Mouse (Mus musculus) CH12.LX (cell line): ENCODE measurements around the gene Rtn3.

Source experiments
- CTCF ChIP-seq, 2 experiments: IDR thresholded peaks in 1 of 2; conservative IDR thresholded peaks in 1 of 2; 2 replicates each; pipeline ENCODE4 v1.5.1; 2011 to 2012; ENCODE audit warnings: low read depth in 2 of 2, low read length in 2 of 2, improper control_type of control experiment in 1 of 2, inconsistent platforms in 1 of 2, mild to moderate bottlenecking in 1 of 2, moderate library complexity in 1 of 2
- HCFC1 ChIP-seq: IDR thresholded peaks from 2 replicates; pipeline ENCODE4 v1.6.1; 2012; ENCODE audit warnings: low read depth, mild to moderate bottlenecking, inconsistent platforms, low read length, improper control_type of control experiment

- TF ChIP-seq HCFC1 (no peak), CTCF (conservative IDR thresholded peaks at IDR 0.05 in 1 of 2, IDR thresholded peaks at IDR 0.05 in 1 of 2; ENCODE audit: low read depth in 2 of 2, low read length in 2 of 2) (no peak)
These were observed 995 bp upstream of the Rtn3 start for GRCm38 (mm10) chr19:7484076-7484475.
